Mouse (Mus musculus): ENCODE measurements around the gene Krr1. TPM values are rescaled to one million over a fixed set of nuclear protein-coding genes. Genes with fewer than 3 reads are reported as not detected.

The Krr1 gene
- polyA plus RNA-seq (2012; rRNA removed): 34.4 and 36.7 TPM in 2 replicates

GRCm38 (mm10) chr10:111972542-111973361, at the start of gene Krr1:
Gene Krr1 (plus strand): TSS chr10:111972664.

GRCm38 (mm10) chr10:112002544-112003215, 30.2 kb downstream of the Krr1 start, which contains the start of gene Glipr1:
Gene Glipr1 (minus strand): TSS chr10:112002631.

Other genes with a start within 250 kb of the Krr1 start
- 1.2 and 2.0 TPM in 2 replicates for gene Glipr1, start 30.0 kb downstream of the Krr1 start, polyA plus RNA-seq (2012; rRNA removed)
- 0.09 and 0.12 TPM in 2 replicates for gene Glipr1l1, start 87.5 kb downstream of the Krr1 start, polyA plus RNA-seq (2012; rRNA removed)
- gene Glipr1l2, start 110.7 kb downstream of the Krr1 start, polyA plus RNA-seq (2012; rRNA removed): not detected in 2 replicates
- gene Glipr1l3, start 187.7 kb downstream of the Krr1 start, polyA plus RNA-seq (2012; rRNA removed): 0.19 and 0.25 TPM in 2 replicates
- gene Caps2, start 191.0 kb downstream of the Krr1 start, polyA plus RNA-seq (2012; rRNA removed): 0.41 and 0.63 TPM in 2 replicates